Mouse (Mus musculus) stomach, embryonic 14.5 days (tissue): ENCODE results near the gene Notch2. TPM values are rescaled to one million over a fixed set of nuclear protein-coding genes. Genes with fewer than 3 reads are reported as not detected.

ENCODE experiments used
- ATAC-seq: fragments of 200-750 bp; cut with Nextera tagmentation; 2 replicates; pipeline ENCODE4 v1.8.0; 2017; ENCODE audit warnings: low read depth, moderate TSS enrichment; ENCODE audit not compliant: insufficient number of reproducible peaks, insufficient read depth, low FRiP score
- H3K27ac ChIP-seq: fragments of 300-500 bp; sonication (generic); 2 replicates; pipeline ENCODE4 v1.5.1; 2014; ENCODE audit warnings: mild to moderate bottlenecking, low read length, moderate library complexity, mixed read lengths
- H3K27me3 ChIP-seq: fragments of 300-500 bp; sonication (generic); 2 replicates; pipeline ENCODE4 v1.6.1; 2014; ENCODE audit warnings: low read length, control low read depth, mixed read lengths; ENCODE audit not compliant: control insufficient read depth, insufficient read depth
- H3K36me3 ChIP-seq: fragments of 300-500 bp; sonication (generic); 2 replicates; pipeline ENCODE4 v1.6.1; 2014; ENCODE audit warnings: mild to moderate bottlenecking, control low read depth, low read length, moderate library complexity, mixed read lengths; ENCODE audit not compliant: control insufficient read depth, insufficient read depth
- H3K4me1 ChIP-seq: fragments of 300-500 bp; sonication (generic); 2 replicates; pipeline ENCODE4 v1.6.1; 2014; ENCODE audit warnings: low read length, control low read depth, mixed read lengths; ENCODE audit not compliant: control insufficient read depth, insufficient read depth
- H3K4me2 ChIP-seq: fragments of 300-500 bp; sonication (generic); replicated peaks from 2 replicates; pipeline ENCODE4 v1.6.1; 2014; ENCODE audit warnings: low read depth, low read length, control low read depth
- H3K4me3 ChIP-seq: fragments of 300-500 bp; sonication (generic); 2 replicates; pipeline ENCODE4 v1.5.1; 2014; ENCODE audit warnings: low read depth, low read length, control low read depth
- H3K9ac ChIP-seq: fragments of 300-500 bp; sonication (generic); replicated peaks from 2 replicates; pipeline ENCODE4 v1.6.1; 2014; ENCODE audit warnings: low read depth, mild to moderate bottlenecking, control low read depth, low read length, moderate library complexity, mixed read lengths
- H3K9me3 ChIP-seq: fragments of 300-500 bp; sonication (generic); 2 replicates; pipeline ENCODE4 v1.6.1; 2016; ENCODE audit warnings: low read depth, low read length, control low read depth; ENCODE audit not compliant: control insufficient read depth
- WGBS: fragments of 180-500 bp; shearing (Covaris S2); extraction: QIAGEN DNeasy Blood & Tissue Kit; methylation state at CpG from one replicate; pipeline ENCODE4 v1.1.7; 2014; 5-methylcytosine and 5-hydroxymethylcytosine counted together
- polyA plus RNA-seq: library from polyadenylated mRNA; unstranded; fragments of >200 nt; fragmentation: Nextera tagmentation; extraction: Ambion mirVana; gene quantifications from 2 replicates; pipeline ENCODE4 v1.2.1, GENCODE M21; 2014

The Notch2 gene
- polyA plus RNA-seq, 1 experiment from 2014 or later = 36.2 TPM

- Histone ChIP-seq H3K4me2 (no peak overlapping the region), H3K36me3 (no peaks in the 10 kb centered on the region), H3K9me3 (no peaks in the 10 kb centered on the region), H3K27me3 (no peaks in the 10 kb centered on the region), H3K4me1 (peaks cover 81% of the 10 kb centered on the region), H3K27ac (no peak overlapping the region), H3K9ac (no peak overlapping the region), H3K4me3 (no peak overlapping the region)
- ATAC-seq = no peak; the same call in 1 of the 2 replicates
- WGBS = 29% methylated on average over 5 of the region's 5 CpGs
Observed at GRCm38 (mm10) chr3:98039223-98039622, 25.9 kb downstream of the Notch2 start.

- Histone ChIP-seq H3K27ac (no peak overlapping the region), H3K36me3 (no peaks in the 10 kb centered on the region), H3K4me3 (no peak overlapping the region), H3K9ac (no peak overlapping the region), H3K4me1 (peaks cover 80% of the 10 kb centered on the region), H3K27me3 (no peaks in the 10 kb centered on the region), H3K4me2 (no peak overlapping the region), H3K9me3 (no peaks in the 10 kb centered on the region)
- 71% methylated on average over 16 of the region's 16 CpGs for WGBS
- no peak for ATAC-seq
Observed at GRCm38 (mm10) chr3:98039666-98040456, 26.5 kb downstream of the Notch2 start.

- Histone ChIP-seq H3K27ac (no peak overlapping the region), H3K9me3 (no peaks in the 10 kb centered on the region), H3K27me3 (no peaks in the 10 kb centered on the region), H3K4me2 (no peak overlapping the region), H3K4me1 (peaks cover 75% of the 10 kb centered on the region), H3K36me3 (no peaks in the 10 kb centered on the region), H3K9ac (no peak overlapping the region), H3K4me3 (no peak overlapping the region)
- 89% methylated on average over 6 of the region's 6 CpGs for WGBS
- no peak for ATAC-seq
Observed at GRCm38 (mm10) chr3:98040836-98041235, 27.5 kb downstream of the Notch2 start.

- 56% methylated on average over 6 of the region's 6 CpGs for WGBS
- Histone ChIP-seq H3K9me3 (no peaks in the 10 kb centered on the region), H3K4me3 (no peak overlapping the region), H3K4me2 (peak overlapping the region; percentile 28; the same call in 1 of the 2 replicates), H3K27ac (peak overlapping the region; percentile 78), H3K27me3 (no peaks in the 10 kb centered on the region), H3K9ac (no peak overlapping the region), H3K4me1 (peaks cover 72% of the 10 kb centered on the region), H3K36me3 (no peaks in the 10 kb centered on the region)
- ATAC-seq = no peak
Observed at GRCm38 (mm10) chr3:98042301-98042700, 29.0 kb downstream of the Notch2 start.

GRCm38 (mm10) chr3:98042955-98043456, 29.7 kb downstream of the Notch2 start:
- H3K9ac ChIP-seq = no peak overlapping the region
- no peaks in the 10 kb centered on the region for H3K27me3 ChIP-seq
- 10% methylated on average over 9 of the region's 9 CpGs for WGBS
- H3K4me2 ChIP-seq = peak overlapping the region; percentile 28; the same call in 1 of the 2 replicates
- H3K27ac ChIP-seq = peak overlapping the region; percentile 78
- ATAC-seq = no peak
- H3K36me3 ChIP-seq = no peaks in the 10 kb centered on the region
- H3K9me3 ChIP-seq = no peaks in the 10 kb centered on the region
- H3K4me3 ChIP-seq = no peak overlapping the region
- peaks cover 67% of the 10 kb centered on the region for H3K4me1 ChIP-seq

- no peak overlapping the region for H3K9ac ChIP-seq
- H3K4me2 ChIP-seq = no peak overlapping the region
- WGBS = 66% methylated on average over 4 of the region's 4 CpGs
- H3K27ac ChIP-seq = peak overlapping the region; percentile 78; the same call in 1 of the 2 replicates
- no peak overlapping the region for H3K4me3 ChIP-seq
- no peaks in the 10 kb centered on the region for H3K36me3 ChIP-seq
- peaks cover 61% of the 10 kb centered on the region for H3K4me1 ChIP-seq
- H3K9me3 ChIP-seq = no peaks in the 10 kb centered on the region
- no peak for ATAC-seq
- no peaks in the 10 kb centered on the region for H3K27me3 ChIP-seq
Observed at GRCm38 (mm10) chr3:98043669-98044068, 30.3 kb downstream of the Notch2 start.

- H3K4me3 ChIP-seq = no peak overlapping the region
- H3K36me3 ChIP-seq = no peaks in the 10 kb centered on the region
- peak overlapping the region; percentile 30; the same call in 1 of the 2 replicates for H3K27ac ChIP-seq
- H3K9me3 ChIP-seq = no peaks in the 10 kb centered on the region
- no peak overlapping the region for H3K9ac ChIP-seq
- no peaks in the 10 kb centered on the region for H3K27me3 ChIP-seq
- 69% methylated on average over 4 of the region's 4 CpGs for WGBS
- no peak overlapping the region for H3K4me2 ChIP-seq
- H3K4me1 ChIP-seq = peaks cover 54% of the 10 kb centered on the region
- peak; percentile 57 for ATAC-seq
Observed at GRCm38 (mm10) chr3:98044768-98045368, 31.5 kb downstream of the Notch2 start.

- no peaks in the 10 kb centered on the region for H3K36me3 ChIP-seq
- peaks cover 52% of the 10 kb centered on the region for H3K4me1 ChIP-seq
- no peak overlapping the region for H3K9ac ChIP-seq
- ATAC-seq = no peak
- H3K9me3 ChIP-seq = no peaks in the 10 kb centered on the region
- H3K4me2 ChIP-seq = no peak overlapping the region
- no peaks in the 10 kb centered on the region for H3K27me3 ChIP-seq
- no peak overlapping the region for H3K4me3 ChIP-seq
- peak overlapping the region; percentile 7; the same call in 1 of the 2 replicates for H3K27ac ChIP-seq
- whole genome bisulfite sequencing = 69% methylated on average over 8 of the region's 8 CpGs
Observed at GRCm38 (mm10) chr3:98045465-98046148, 32.3 kb downstream of the Notch2 start.
